Mouse (Mus musculus): ENCODE measurements around the gene C2cd2l.

- TF ChIP-seq CTCF (IDR thresholded peaks at IDR 0.05; ENCODE audit: control insufficient read depth, insufficient read depth, insufficient replicate concordance, low read depth, low read length) (no peak), POLR2A (IDR thresholded peaks at IDR 0.05; ENCODE audit: control insufficient read depth, low read depth, low read length) (no peak)
Observed at GRCm38 (mm10) chr9:44306532-44306931, 13.6 kb downstream of the C2cd2l start.
